Mouse (Mus musculus): ENCODE results near the gene Drg1. TPM values are rescaled to one million over a fixed set of nuclear protein-coding genes. Genes with fewer than 3 reads are reported as not detected.

The Drg1 gene
- polyA plus RNA-seq, 1 experiment, result 27.0 TPM

GRCm38 (mm10) chr11:3289803-3290639 is 23.8 kb upstream of the Drg1 start:
- DNase-seq (ENCODE audit: low read depth), result no peak

GRCm38 (mm10) chr11:3289302-3289802 is 23.1 kb upstream of the Drg1 start:
- no peak for DNase-seq (ENCODE audit: low read depth)

- DNase-seq (ENCODE audit: low read depth), result no peak
Measured at GRCm38 (mm10) chr11:3288521-3289301, 22.5 kb upstream of the Drg1 start, which contains the start of gene Patz1. Gene Patz1, plus strand, starts transcription at chr11:3288874.

- DNase-seq (ENCODE audit: low read depth), result no peak
Measured at GRCm38 (mm10) chr11:3287921-3288320, 21.7 kb upstream of the Drg1 start.

DNA sequence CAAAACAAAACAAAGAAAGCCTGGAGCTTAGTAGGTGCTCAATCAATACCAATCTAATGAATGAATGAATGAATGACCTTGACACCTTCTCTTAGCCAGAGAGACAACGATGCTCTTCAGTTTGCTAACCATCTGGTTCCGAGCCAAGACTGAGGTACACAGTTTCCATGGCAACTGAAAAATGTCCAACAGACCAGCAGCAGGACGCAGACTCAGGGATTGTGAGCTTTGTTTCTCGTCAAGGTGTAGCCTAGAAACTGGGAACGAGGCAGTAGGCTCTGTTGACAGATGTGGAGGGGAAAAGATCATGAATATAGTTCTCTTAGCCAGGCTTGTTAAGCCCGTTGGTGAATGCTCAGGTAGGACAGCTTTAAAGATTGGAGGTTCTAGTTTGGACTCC is 20.9 kb upstream of the Drg1 start:
- DNase-seq (ENCODE audit: low read depth), result no peak

DNA sequence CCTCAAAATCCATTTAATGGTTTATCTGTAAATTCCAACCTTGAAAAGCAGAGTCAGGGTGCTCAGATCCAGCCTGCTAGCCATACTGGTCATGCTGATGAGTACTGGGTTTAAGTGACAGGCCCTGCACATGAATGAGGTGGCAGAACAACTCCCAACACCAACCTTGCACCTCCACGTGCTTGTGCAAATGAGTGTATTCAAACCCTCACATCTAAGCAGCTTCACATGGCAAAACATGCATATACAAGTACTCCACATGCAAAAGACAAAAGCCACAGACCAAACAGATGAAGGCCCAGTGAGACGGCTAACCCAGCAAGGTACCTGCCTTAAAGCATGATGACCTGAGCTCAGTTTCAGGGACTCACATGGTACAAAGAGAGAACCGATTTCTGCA is 19.7 kb upstream of the Drg1 start:
- DNase-seq (ENCODE audit: low read depth), result no peak

DNA sequence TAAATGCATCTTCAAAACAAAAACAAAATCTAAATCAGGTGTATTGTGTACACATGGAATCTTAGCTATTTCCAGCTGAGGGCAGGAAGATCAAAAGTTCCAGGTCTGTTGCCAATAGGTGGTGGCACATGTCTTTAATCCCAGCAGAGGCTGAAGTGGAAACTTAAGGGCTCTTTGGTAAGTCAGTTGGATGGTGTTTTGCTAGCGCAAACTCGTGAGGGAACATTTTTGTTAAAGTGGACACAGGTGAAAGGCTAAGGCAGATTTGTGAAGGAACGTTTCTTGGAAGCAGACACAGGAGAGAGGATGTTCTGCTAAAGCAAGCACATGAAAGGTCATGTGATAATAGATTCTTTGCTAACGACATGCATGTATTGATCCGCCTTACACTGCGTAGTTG is 17.4 kb upstream of the Drg1 start:
- no peak for DNase-seq (ENCODE audit: low read depth)

GRCm38 (mm10) chr11:3282887-3283286 is 16.7 kb upstream of the Drg1 start:
- DNase-seq (ENCODE audit: low read depth), result no peak

DNA sequence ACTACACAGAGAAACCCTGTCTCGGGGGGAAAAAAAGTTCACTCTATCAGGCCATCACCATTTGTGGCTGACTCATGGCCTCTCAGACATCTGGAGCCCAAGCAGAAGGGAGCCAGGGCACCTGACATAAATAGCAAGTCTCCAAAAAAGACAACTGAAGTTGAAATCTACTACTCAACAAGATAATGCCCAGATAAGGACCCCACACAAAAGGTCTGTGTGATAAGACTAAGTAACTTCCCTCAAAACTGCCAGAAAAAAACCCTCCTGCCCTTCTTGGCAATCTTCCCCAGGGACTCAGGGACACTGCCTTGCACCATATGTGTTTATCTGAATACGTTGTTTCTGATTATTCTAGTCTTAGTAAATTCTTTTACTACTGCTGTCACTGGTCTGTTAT is 13.5 kb upstream of the Drg1 start:
- no peak for DNase-seq (ENCODE audit: low read depth)

GRCm38 (mm10) chr11:3278351-3278750 is 12.1 kb upstream of the Drg1 start:
- DNase-seq (ENCODE audit: low read depth), result no peak

- DNase-seq (ENCODE audit: low read depth), result no peak
Measured at GRCm38 (mm10) chr11:3269241-3269640, 3.0 kb upstream of the Drg1 start.

DNA sequence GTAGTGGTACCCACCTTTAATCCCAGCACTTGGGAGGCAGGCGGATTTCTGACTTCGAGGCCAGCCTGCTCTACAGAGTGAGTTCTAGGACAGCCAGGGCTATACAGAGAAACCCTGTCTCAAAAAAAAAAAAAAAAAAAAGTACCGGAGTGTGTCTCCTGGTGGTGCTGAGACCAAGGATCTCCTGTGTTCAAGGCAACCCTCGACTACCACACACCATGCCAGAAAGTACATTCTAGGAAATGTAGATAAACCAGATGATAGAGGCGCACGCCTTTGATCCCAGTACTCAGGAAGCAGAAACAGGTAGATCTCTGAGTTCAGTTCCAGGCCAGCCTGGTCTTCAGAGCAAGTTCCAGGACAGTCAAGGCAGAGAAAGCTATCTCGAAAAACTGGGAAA is 918 bp upstream of the Drg1 start:
- no peak for DNase-seq (ENCODE audit: low read depth)

DNA sequence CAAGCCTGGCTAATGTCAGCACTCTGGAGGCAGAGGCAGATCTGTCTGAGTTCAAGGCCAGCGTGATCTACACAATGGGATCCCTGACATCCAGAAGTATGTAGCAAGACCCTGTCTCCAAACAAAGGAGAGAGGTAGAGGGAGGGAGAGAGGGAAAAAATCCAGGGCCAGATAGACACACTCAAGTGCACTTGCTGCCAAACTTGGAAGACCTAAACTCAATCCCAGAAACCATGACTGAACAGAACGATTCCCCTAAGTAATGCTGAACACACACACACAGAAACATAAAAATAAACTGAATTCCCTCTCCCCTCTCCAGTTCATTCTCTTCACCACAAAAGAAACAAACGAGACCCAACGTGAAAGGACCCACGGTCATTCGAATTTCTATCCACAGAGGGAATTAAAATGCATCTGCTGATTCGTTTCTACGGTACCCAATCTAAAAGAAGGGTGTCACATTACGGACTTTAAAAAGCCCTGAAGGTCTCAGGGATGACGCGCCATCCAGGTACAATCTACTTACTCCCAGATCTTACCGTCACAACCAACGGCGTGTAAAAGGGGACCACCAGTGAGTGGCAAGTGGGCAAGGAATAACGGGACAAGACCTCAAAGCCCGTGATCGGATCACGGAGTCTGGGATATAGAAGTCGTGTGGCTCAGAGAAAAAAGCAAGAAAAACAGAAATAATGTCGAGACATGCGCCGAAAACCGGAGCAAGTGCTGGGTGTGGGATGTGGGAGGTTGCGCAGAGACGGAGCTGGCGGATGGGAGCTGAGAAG is 730 bp downstream of the Drg1 start:
- no peak for DNase-seq (ENCODE audit: low read depth)

GRCm38 (mm10) chr11:3259537-3259936 is 6.7 kb downstream of the Drg1 start:
- DNase-seq (ENCODE audit: low read depth), result no peak

DNA sequence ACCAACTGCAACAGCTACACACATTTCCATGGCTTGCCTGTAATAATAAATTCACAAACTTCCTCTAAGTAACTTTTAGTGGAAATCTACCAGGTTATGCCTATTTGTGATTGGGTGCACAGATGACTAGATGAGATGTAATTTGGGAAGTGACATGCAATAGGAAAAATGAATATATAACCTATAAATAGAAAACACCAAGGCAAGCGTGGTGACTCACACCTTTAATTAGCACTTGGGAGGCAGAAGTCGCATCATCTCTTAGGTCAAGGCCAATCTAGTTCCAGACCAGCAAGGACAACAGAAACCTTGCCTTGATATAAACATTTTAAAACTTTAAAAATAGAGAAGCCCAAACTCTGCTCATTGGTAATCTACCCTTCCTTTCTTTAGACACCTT is 18.8 kb downstream of the Drg1 start:
- DNase-seq (ENCODE audit: low read depth), result no peak

GRCm38 (mm10) chr11:3243771-3244170 is 22.4 kb downstream of the Drg1 start:
- no peak for DNase-seq (ENCODE audit: low read depth)

DNA sequence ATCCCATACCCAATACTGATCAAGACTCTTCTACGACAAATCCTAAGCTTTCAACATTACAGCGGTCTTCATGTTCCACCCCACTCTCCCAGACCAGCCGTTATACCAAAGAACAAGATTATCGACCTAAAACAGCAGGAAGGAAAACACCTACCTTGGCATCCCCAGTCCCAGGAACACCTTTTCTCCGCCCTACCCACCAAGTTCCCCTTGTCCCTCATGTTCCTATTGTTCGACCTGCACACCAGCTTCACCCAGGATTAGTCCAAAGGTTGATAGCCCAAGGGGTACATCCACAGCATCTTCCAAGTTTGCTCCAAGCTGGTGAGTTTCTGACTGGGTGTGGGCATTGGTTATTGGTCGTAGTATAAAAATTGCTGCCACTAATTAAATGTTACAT is 23.8 kb downstream of the Drg1 start:
- DNase-seq (ENCODE audit: low read depth), result no peak

DNA sequence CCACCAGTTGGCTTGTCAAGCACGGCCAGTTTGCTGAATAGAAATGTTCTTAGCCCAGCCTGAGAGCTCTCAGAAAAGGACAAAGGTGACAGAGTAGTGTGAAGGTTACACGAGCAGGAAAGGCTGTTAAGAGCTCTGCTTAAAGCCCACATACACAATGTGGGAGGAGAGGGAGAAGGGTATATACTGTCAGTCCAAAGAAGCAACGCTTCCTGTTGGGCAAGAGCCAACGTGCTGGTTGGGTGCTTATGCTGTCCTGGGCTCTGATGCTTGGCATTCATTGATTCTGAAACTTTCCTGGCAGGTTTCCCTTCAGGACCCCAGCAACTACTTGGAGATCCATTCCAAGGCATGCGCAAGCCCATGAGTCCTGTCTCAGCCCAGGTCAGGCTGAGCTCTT is 30.9 kb downstream of the Drg1 start:
- DNase-seq (ENCODE audit: low read depth), result no peak

DNA sequence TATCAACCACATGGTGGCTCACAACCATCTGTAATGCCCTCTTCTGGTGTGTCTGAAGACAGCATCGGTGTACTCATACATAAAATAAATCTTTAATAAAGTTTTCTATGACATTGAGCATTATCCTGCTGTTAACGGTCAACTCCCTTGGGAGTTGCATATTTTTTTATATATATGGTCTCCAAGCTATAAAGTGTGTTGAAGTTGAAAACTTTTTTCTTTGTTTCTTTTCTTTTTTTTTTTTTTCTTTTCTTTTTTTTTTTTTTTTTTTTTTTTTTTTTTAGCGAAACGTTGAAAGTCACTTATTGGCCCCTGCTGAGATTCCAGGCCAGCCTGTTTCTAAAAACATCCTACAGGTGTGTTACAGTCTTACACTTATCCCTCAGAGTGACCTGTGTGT is 32.5 kb downstream of the Drg1 start:
- DNase-seq (ENCODE audit: low read depth), result no peak

DNA sequence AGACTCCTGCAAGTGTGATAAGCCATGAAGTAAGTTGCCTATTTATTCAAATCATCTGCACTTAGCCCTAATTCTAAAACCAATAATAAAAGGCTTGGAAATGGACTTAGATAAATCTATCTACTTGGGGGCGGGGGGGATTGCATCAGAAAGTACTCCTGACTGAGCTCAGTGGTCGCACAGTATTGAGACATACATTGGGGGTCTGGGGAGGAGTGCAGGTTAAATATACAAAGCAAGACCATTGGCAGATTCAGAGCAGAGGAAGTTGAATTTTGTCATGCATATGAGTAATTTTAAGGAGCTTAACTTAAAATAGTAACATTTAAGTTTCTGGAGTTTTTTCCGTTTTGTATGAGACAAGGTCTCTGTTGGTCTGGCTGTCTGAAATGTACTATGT is 34.0 kb downstream of the Drg1 start:
- DNase-seq (ENCODE audit: low read depth), result no peak

DNA sequence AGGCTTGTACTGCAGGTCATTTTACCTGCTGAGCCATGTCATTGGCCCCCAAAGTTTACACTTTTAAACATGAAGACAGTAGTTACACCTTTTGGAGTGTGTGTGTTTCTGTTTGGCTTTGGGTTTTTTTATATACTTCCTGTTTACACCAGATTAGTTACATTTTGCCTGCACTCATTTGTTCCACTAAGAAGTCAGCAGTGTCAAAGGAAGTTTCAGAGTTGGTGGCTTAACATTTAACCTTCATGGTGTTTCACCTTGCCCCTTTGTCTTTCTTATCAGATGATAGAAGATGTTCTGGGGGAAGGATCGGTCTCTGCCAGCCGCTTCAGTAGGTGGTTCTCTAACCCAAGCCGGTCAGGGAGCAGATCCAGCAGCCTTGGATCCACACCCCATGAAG is 39.1 kb downstream of the Drg1 start:
- no peak for DNase-seq (ENCODE audit: low read depth)

GRCm38 (mm10) chr11:3223105-3223504 is 43.1 kb downstream of the Drg1 start:
- no peak for DNase-seq (ENCODE audit: low read depth)

All from gonadal fat pad, adult 2 months (tissue).